In the genomic region with DNA sequence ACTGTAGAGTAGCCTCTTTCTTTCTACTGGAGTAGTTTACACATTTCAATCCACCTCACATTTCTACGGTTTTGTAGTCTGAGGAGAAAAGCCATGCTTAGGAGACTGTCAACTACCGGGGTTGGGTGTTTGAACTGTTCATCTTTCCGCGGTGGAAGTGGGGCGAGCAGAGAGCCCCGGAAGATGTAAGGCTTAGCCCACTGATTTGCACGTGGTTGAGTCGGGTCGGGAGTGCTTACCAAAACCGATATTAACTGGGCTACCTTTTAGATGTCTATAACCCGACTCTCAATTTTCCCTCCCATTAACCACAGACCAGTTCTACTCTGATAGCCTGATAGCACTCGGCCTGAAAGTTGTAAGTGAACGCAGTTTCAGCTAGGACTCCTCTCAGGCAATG, we compare ENCODE assay signal across 9 mouse cellular contexts. TPM values are rescaled to one million over a fixed set of nuclear protein-coding genes. Genes with fewer than 3 reads are reported as not detected.
DNase-seq lines count a peak whose midpoint lies in the region; ATAC-seq and TF ChIP-seq lines count a peak whose summit lies in the region.
"Had no signal": no experiment of that assay in that cellular context is flagged by ENCODE, and none has a peak within 500 bp of the region (broad histone marks: within the 10 kb centered on the region; RNA-seq: fewer than 3 reads in every experiment).

No protein-coding gene starts in this region.

- no peak for ATAC-seq in hindbrain, embryonic 13.5 days (ENCODE audit: low FRiP score)
- no peak for ATAC-seq in neural tube, embryonic 13.5 days (ENCODE audit: low read depth)

- TF ChIP-seq POLR2A in cortical plate, adult 2 months (IDR thresholded peaks at IDR 0.05; ENCODE audit: extremely low read depth, insufficient read depth, low read length): no peak

- H3K4me3 ChIP-seq in layer of hippocampus, adult 2 months: peak overlapping the region; percentile 58
- H3K4me3 ChIP-seq in cortical plate, adult 2 months (ENCODE audit: insufficient read depth, low read length): peak overlapping the region; percentile 2; the same call in 1 of the 2 replicates
- peak overlapping the region; percentile 47 for H3K4me3 ChIP-seq in hindbrain, embryonic 13.5 days
- H3K4me3 ChIP-seq in neural tube, embryonic 13.5 days: peak overlapping the region; percentile 42

- peaks cover 68% of the 10 kb centered on the region for H3K27me3 ChIP-seq in hindbrain, embryonic 13.5 days
- H3K27me3 ChIP-seq in neural tube, embryonic 13.5 days: peaks cover 77% of the 10 kb centered on the region

- H3K9ac ChIP-seq in hindbrain, embryonic 13.5 days: no peak overlapping the region
- no peak overlapping the region for H3K9ac ChIP-seq in neural tube, embryonic 13.5 days

- no peak for TF ChIP-seq CTCF in layer of hippocampus, adult 2 months (conservative IDR thresholded peaks at IDR 0.05)
- TF ChIP-seq CTCF in cortical plate, adult 2 months (IDR thresholded peaks at IDR 0.05; ENCODE audit: extremely low read depth, insufficient read depth, low read length): no peak

- no peaks in the 10 kb centered on the region for H3K4me1 ChIP-seq in cortical plate, adult 2 months (ENCODE audit: control insufficient read depth, insufficient read depth, low read length)
- peaks cover 36% of the 10 kb centered on the region for H3K4me1 ChIP-seq in hindbrain, embryonic 13.5 days (replicated peaks)
- H3K4me1 ChIP-seq in neural tube, embryonic 13.5 days (replicated peaks): peaks cover 36% of the 10 kb centered on the region

- no peak for DNase-seq in layer of hippocampus, adult 2 months (ENCODE audit: low spot score in 2 of 2)
- DNase-seq in layer of hippocampus, postnatal 25 days (ENCODE audit: extremely low spot score in 1 of 2, low spot score in 1 of 2): no peak
- no peak for DNase-seq in ovary, postnatal 10 days (ENCODE audit: low spot score)
- no peak for DNase-seq in cerebellum, postnatal 4 days (ENCODE audit: low spot score in 2 of 2)
- no peak for DNase-seq in layer of hippocampus, adult 18-20 months (ENCODE audit: low spot score in 2 of 2)
- DNase-seq: gastrocnemius, postnatal 36 days had no signal

- no peak overlapping the region for H3K27ac ChIP-seq in layer of hippocampus, adult 2 months
- H3K27ac ChIP-seq in cortical plate, adult 2 months (ENCODE audit: insufficient read depth, low read length): no peak overlapping the region
- no peak overlapping the region for H3K27ac ChIP-seq in hindbrain, embryonic 13.5 days
- H3K27ac ChIP-seq in neural tube, embryonic 13.5 days (replicated peaks): no peak overlapping the region

- H3K4me2 ChIP-seq in hindbrain, embryonic 13.5 days: peak overlapping the region; percentile 70
- peak overlapping the region; percentile 61 for H3K4me2 ChIP-seq in neural tube, embryonic 13.5 days

- H3K36me3 ChIP-seq in hindbrain, embryonic 13.5 days: no peaks in the 10 kb centered on the region
- H3K36me3 ChIP-seq in neural tube, embryonic 13.5 days: no peaks in the 10 kb centered on the region

- WGBS in hindbrain, embryonic 13.5 days: 5% methylated on average over 13 of the region's 13 CpGs
- 5% methylated on average over 13 of the region's 13 CpGs for WGBS in neural tube, embryonic 13.5 days

- H3K9me3 ChIP-seq in hindbrain, embryonic 13.5 days: no peaks in the 10 kb centered on the region
- H3K9me3 ChIP-seq in neural tube, embryonic 13.5 days: no peaks in the 10 kb centered on the region

RNA-seq across cellular contexts. Expression of a gene that starts 2.8 kb away (rescaled TPM):
- 1 to 10 TPM; 6.2 to 7.1 TPM for total RNA-seq in layer of hippocampus, adult 2 months (2021)
- total RNA-seq in layer of hippocampus, postnatal 25 days (2021): 1 to 10 TPM; 5.4 to 5.8 TPM
- polyA plus RNA-seq in cortical plate, adult 2 months (2012; rRNA removed): 10.1 and 11.0 TPM in 2 replicates
- polyA plus RNA-seq in hindbrain, embryonic 13.5 days (2015; fragmentation: Nextera tagmentation; extraction: Ambion mirVana): 13.5 and 13.6 TPM in 2 replicates
- polyA plus RNA-seq in neural tube, embryonic 13.5 days (2015; fragmentation: Nextera tagmentation; extraction: Ambion mirVana): 7.7 and 12.3 TPM in 2 replicates
- total RNA-seq in layer of hippocampus, adult 18-20 months (2021): 1 to 10 TPM; 4.0 to 4.9 TPM

Comparison
In these comparisons a context has a peak if more than half of its experiments do, and no peak if none do; other contexts are left out.
1. H3K4me3 ChIP-seq: peak in every context shown above with its lines; median percentile 58 in layer of hippocampus, adult 2 months; 47 in hindbrain, embryonic 13.5 days; 42 in neural tube, embryonic 13.5 days; 2 in cortical plate, adult 2 months.